Mouse (Mus musculus) liver, embryonic 16.5 days (tissue): ENCODE results near the gene Gm28042. TPM values are rescaled to one million over a fixed set of nuclear protein-coding genes. Genes with fewer than 3 reads are reported as not detected.

Experiments used
- ATAC-seq: fragments of 200-750 bp; cut with Nextera tagmentation; 2 replicates; pipeline ENCODE4 v1.8.0; 2017; ENCODE audit warnings: low read depth, mild to moderate bottlenecking, moderate number of reproducible peaks, moderate library complexity
- H3K27ac ChIP-seq: fragments of 300-500 bp; sonication (generic); 2 replicates; pipeline ENCODE4 v1.5.1; 2014; ENCODE audit warnings: mild to moderate bottlenecking, low read length
- H3K27me3 ChIP-seq: fragments of 300-500 bp; sonication (generic); 2 replicates; pipeline ENCODE4 v1.6.1; 2014; ENCODE audit warnings: low read depth, low read length, mixed read lengths; ENCODE audit not compliant: control insufficient read depth, insufficient read depth
- H3K36me3 ChIP-seq: fragments of 300-500 bp; sonication (generic); 2 replicates; pipeline ENCODE4 v1.6.1; 2014; ENCODE audit warnings: mild to moderate bottlenecking; ENCODE audit not compliant: control insufficient read depth, insufficient read depth
- H3K4me1 ChIP-seq: fragments of 300-500 bp; sonication (generic); 2 replicates; pipeline ENCODE4 v1.6.1; 2014; ENCODE audit warnings: low read depth, low read length, mixed read lengths; ENCODE audit not compliant: control insufficient read depth
- H3K4me2 ChIP-seq: fragments of 300-500 bp; sonication (generic); 2 replicates; pipeline ENCODE4 v1.6.1; 2014; ENCODE audit warnings: low read depth, low read length, mixed read lengths
- H3K4me3 ChIP-seq: fragments of 300-500 bp; sonication (generic); 2 replicates; pipeline ENCODE4 v1.5.1; 2014; ENCODE audit warnings: low read depth, mild to moderate bottlenecking, low read length
- H3K9ac ChIP-seq: fragments of 300-500 bp; sonication (generic); 2 replicates; pipeline ENCODE4 v1.6.1; 2014; ENCODE audit warnings: low read depth, low read length
- H3K9me3 ChIP-seq: fragments of 300-500 bp; sonication (generic); replicated peaks from 2 replicates; pipeline ENCODE4 v1.6.1; 2016; ENCODE audit warnings: low read length; ENCODE audit not compliant: control insufficient read depth
- WGBS: fragments of 180-500 bp; shearing (Covaris S2); extraction: QIAGEN DNeasy Blood & Tissue Kit; methylation state at CpG from one replicate; pipeline ENCODE4 v1.1.7; 2014; ENCODE audit not compliant: insufficient replicate concordance; 5-methylcytosine and 5-hydroxymethylcytosine counted together
- polyA plus RNA-seq: library from polyadenylated mRNA; unstranded; fragments of >200 nt; fragmentation: Nextera tagmentation; extraction: Ambion mirVana; gene quantifications from 2 replicates; pipeline ENCODE4 v1.2.1, GENCODE M21; 2015

Gm28042 gene
- polyA plus RNA-seq, 1 experiment from 2014 or later, result 1.1 TPM

DNA sequence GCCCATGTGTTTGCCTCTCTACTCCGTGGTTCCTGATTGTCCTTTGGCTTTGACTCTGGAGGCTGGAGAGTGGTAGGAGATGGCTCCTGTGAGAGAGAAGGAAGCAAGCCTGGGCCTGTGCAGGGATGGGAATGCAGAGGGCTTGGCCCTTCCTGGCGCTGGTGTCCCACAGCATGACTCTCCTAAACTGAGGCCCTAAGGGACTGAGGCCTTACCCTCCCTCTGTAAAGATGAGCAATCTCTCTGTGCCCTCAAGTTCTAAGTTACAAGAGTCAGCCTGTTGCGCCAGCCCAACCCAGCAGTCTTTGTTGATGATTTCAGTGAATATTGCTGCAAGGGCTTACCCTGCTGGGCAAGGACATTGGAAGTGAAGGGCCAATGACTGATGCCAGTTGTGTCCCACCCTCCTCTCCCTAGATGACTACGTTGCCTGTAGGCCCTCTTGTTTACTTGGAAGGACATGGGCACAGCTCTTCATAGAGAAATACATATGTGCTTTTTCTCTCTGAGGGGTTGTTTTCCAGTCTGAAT is 19.5 kb upstream of the Gm28042 start:
- Histone ChIP-seq H3K36me3 (no peaks in the 10 kb centered on the region), H3K9me3 (no peaks in the 10 kb centered on the region), H3K4me3 (no peak overlapping the region), H3K27ac (no peak overlapping the region), H3K4me1 (no peaks in the 10 kb centered on the region), H3K27me3 (no peaks in the 10 kb centered on the region), H3K9ac (no peak overlapping the region), H3K4me2 (no peak overlapping the region)
- WGBS, result 73% methylated on average over 4 of the region's 4 CpGs
- ATAC-seq, result no peak

DNA sequence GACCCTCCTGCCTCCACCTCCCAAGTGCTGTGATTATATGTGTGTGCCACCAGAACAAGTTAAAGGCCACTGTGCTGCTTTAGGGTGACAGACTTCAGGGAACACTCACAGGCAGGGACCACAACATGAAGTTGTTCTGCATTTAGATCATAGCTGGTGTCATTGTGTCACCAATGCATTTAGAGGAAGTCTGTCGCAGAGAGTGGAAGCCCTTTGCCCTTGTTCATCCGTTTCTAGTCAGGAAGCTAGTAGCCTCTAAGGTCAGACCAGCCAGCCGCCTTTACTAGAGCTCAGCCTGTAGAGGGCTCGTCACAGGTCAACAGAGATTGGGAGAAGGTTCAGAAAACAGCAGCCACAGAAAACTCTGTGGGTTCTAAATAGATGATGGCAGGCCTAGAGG is 18.6 kb upstream of the Gm28042 start:
- Histone ChIP-seq H3K4me2 (no peak overlapping the region), H3K36me3 (no peaks in the 10 kb centered on the region), H3K9me3 (no peaks in the 10 kb centered on the region), H3K27ac (no peak overlapping the region), H3K4me3 (no peak overlapping the region), H3K9ac (no peak overlapping the region), H3K27me3 (no peaks in the 10 kb centered on the region), H3K4me1 (no peaks in the 10 kb centered on the region)
- 19% methylated on average over 4 of the region's 4 CpGs for WGBS
- ATAC-seq, result peak; percentile 59

DNA sequence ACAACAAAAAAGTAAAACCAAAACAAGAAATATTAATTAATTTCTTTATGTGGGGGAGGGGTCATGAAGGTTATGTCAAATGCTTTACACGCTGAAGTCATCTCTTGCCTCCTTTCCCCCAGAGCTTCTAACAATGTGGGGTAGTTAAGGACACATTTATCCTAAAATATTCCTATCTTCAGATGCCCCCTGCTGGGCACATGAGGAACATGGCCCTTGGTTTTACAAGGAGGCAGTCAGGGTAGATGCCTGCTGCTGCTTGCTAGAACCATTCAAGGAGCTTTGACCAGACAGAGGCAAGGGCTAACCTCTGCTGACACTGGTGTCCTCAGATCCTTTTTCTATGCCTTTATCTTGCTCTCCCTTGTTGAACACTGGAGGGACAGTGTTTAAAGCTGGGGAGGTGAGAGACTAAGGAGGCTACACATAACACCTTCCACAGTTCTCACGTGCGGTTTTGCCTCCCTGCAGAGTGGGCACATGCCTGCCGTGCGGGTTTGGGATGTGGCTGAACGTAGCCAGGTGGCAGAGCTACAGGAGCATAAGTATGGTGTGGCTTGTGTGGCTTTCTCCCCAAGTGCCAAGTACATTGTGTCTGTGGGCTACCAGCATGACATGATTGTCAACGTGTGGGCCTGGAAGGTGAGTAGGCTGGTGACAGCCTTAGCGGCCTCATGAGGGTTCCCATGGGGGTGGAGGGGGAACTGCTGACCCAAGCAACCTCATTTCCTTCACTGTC is 15.7 kb upstream of the Gm28042 start:
- 73% methylated on average over 8 of the region's 8 CpGs for WGBS
- Histone ChIP-seq H3K4me3 (no peak overlapping the region), H3K36me3 (no peaks in the 10 kb centered on the region), H3K4me1 (peaks cover 4% of the 10 kb centered on the region; the same call in 1 of the 2 replicates), H3K27ac (no peak overlapping the region), H3K9me3 (no peaks in the 10 kb centered on the region), H3K9ac (no peak overlapping the region), H3K27me3 (no peaks in the 10 kb centered on the region), H3K4me2 (no peak overlapping the region)
- ATAC-seq, result no peak

DNA sequence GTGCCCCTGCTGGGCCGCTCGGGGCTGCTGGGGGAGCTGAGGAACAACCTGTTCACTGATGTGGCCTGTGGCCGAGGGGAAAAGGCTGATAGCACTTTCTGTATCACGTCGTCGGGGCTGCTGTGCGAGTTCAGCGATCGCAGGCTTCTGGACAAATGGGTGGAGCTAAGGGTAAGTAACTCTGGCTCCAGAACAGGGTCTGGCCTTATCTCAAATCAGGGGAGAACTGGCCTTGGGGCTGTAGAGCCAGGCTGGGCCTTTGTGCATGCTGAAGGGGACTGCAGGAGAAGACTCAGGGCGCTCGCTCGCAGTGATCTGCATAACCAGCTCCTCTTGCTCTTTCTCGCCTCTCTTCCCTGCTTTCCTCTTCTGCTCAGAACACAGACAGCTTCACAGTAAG is 14.4 kb upstream of the Gm28042 start:
- Histone ChIP-seq H3K36me3 (no peaks in the 10 kb centered on the region), H3K4me1 (peaks cover 4% of the 10 kb centered on the region; the same call in 1 of the 2 replicates), H3K9ac (no peak overlapping the region), H3K27me3 (no peaks in the 10 kb centered on the region), H3K4me3 (no peak overlapping the region), H3K4me2 (no peak overlapping the region), H3K27ac (no peak overlapping the region), H3K9me3 (no peaks in the 10 kb centered on the region)
- WGBS, result 56% methylated on average over 13 of the region's 13 CpGs
- no peak for ATAC-seq

DNA sequence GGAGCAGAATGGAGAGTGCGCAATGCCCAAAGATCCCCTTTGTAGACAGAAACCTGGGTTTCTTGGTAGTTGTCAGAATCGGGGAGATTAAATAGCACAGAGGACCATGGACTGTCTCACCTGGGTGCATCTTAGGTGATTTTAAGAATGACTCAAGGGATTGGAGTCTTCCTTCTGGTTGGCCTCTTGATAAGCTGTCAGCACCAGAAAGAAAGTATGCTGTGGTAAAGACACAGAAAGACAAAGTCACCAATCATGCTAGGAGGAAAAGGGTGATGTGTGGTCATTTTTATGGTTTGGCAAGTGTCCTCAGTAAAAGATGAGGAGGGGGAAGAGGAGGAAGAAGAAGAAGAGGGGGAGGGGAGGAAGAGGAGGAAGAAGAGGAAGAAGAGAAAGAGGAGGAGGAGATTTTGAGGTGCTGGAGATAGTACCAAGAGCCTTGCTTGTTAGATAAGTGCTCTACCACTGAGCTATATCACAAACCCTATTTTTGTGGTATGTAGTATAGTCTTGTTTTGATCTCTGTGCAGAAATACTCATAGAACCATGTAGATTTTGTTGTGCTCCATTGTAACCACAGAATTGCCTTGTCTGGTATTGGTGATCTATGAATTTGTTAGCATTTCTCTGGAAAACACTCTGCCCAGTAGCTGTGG is 13.3 kb upstream of the Gm28042 start:
- no peak for ATAC-seq
- no peak overlapping the region for H3K27ac ChIP-seq
- 87% methylated on average over 2 of the region's 2 CpGs for WGBS
- no peak overlapping the region for H3K4me3 ChIP-seq
- H3K27me3 ChIP-seq, result no peaks in the 10 kb centered on the region
- no peak overlapping the region for H3K4me2 ChIP-seq
- no peak overlapping the region for H3K9ac ChIP-seq
- H3K9me3 ChIP-seq, result no peaks in the 10 kb centered on the region
- no peaks in the 10 kb centered on the region for H3K36me3 ChIP-seq
- peaks cover 4% of the 10 kb centered on the region; the same call in 1 of the 2 replicates for H3K4me1 ChIP-seq

DNA sequence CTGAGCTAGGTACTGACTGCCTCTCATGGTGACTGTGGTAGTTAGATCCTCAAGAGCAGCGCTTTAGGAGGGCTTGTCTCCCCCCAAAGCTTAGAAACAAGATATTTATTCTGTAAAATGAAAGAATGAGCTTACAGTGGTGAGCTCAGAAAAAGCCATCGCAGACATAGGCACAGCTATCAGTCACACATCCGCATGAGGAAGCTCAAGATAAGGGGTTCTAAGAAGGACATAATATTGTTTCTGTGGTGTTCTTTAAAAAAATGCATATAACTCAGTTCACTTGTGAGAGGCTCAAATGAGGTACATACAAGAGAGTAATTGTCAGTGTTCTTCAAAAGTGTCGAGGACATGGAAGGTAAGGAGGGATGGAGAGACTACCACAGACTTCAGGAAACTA is 11.4 kb upstream of the Gm28042 start:
- no peaks in the 10 kb centered on the region for H3K36me3 ChIP-seq
- WGBS, result 36% methylated on average over 4 of the region's 4 CpGs
- peaks cover 4% of the 10 kb centered on the region; the same call in 1 of the 2 replicates for H3K4me1 ChIP-seq
- H3K4me3 ChIP-seq, result no peak overlapping the region
- H3K4me2 ChIP-seq, result no peak overlapping the region
- H3K27me3 ChIP-seq, result no peaks in the 10 kb centered on the region
- H3K9ac ChIP-seq, result no peak overlapping the region
- 0 out of 2 replicates have a peak, but pooled peaks have one; percentile 35 for ATAC-seq
- H3K9me3 ChIP-seq, result no peaks in the 10 kb centered on the region
- no peak overlapping the region for H3K27ac ChIP-seq

DNA sequence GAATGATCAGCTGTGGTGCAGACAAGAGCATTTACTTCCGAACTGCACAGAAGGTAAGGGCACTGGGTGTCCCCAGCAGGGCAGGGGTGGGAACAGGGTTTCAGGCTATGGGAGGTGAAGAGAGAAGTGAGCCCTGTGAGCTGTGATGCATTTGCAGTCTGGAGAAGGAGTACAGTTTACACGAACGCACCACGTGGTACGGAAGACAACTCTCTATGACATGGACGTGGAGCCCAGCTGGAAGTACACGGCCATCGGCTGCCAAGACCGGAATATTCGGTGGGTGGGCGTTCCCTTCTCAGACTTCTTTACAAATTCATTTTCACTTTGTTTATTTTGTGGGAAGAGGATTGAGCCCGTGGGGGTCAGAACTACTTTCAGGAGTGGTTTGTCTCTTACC is 9.7 kb upstream of the Gm28042 start:
- H3K4me1 ChIP-seq, result peaks cover 4% of the 10 kb centered on the region; the same call in 1 of the 2 replicates
- no peaks in the 10 kb centered on the region for H3K36me3 ChIP-seq
- no peak overlapping the region for H3K4me2 ChIP-seq
- no peak overlapping the region for H3K9ac ChIP-seq
- WGBS, result 85% methylated on average over 12 of the region's 12 CpGs
- no peaks in the 10 kb centered on the region for H3K27me3 ChIP-seq
- ATAC-seq, result no peak
- no peak overlapping the region for H3K4me3 ChIP-seq
- no peak overlapping the region for H3K27ac ChIP-seq
- no peaks in the 10 kb centered on the region for H3K9me3 ChIP-seq

DNA sequence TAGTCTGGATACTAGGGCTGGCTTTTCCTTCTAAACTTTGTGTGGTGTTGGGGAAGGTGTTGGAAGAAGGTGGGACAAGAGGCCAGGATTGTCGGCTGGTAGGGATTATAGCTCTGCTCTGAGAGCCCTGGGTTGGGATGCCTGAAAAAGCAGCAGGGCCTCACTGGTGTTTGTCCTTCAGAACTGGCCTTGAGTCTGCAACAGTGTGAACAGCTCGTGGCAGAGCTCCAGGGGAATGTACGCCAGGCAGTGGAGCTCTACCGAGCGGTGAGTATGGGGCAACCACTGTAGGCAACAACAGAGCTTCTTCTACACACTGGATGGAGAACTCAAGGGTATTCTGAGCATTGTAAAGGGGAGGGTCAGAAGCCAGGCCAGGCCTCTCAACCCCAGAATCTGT is 3.0 kb upstream of the Gm28042 start:
- no peak for ATAC-seq
- Histone ChIP-seq H3K4me3 (no peak overlapping the region), H3K4me1 (peaks cover 14% of the 10 kb centered on the region), H3K9ac (no peak overlapping the region), H3K27me3 (no peaks in the 10 kb centered on the region), H3K9me3 (no peaks in the 10 kb centered on the region), H3K27ac (no peak overlapping the region), H3K4me2 (no peak overlapping the region), H3K36me3 (no peaks in the 10 kb centered on the region)
- 69% methylated on average over 5 of the region's 5 CpGs for WGBS

DNA sequence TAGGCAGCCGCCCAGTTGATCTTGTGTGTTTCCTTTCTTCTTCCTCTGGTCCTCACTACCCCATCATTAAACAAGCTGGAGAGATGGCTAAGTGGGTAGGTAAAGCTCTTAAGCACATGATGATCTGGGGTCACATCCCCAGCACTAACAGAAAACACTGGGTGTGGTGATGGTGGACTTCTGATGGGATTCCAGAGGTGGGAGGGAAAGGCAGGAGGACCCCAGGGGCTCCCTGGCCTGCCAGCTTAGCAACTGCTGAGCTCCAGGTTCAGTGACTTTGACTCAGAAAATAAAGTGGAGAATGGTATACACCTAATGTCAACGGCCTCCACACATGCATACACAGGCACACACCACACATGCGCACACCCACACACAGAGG is 648 bp downstream of the Gm28042 start:
- Histone ChIP-seq H3K4me2 (peak overlapping the region; percentile 97), H3K36me3 (no peaks in the 10 kb centered on the region; the same call in 1 of the 2 replicates), H3K9ac (peak overlapping the region; percentile 86), H3K27me3 (no peaks in the 10 kb centered on the region), H3K4me1 (peaks cover 19% of the 10 kb centered on the region), H3K9me3 (no peaks in the 10 kb centered on the region), H3K4me3 (peak overlapping the region; percentile 80), H3K27ac (peak overlapping the region; percentile 86)
- ATAC-seq, result no peak
- 49% methylated on average over 3 of the region's 3 CpGs for WGBS
